Mouse (Mus musculus) cortical plate, adult 2 months (tissue): ENCODE results near the gene D930048N14Rik. TPM values are rescaled to one million over a fixed set of nuclear protein-coding genes. Genes with fewer than 3 reads are reported as not detected.
"Not testable (repeated sequence)": the region's sequence is repeated elsewhere in the genome, so short reads cannot be mapped to it uniquely, and the experiment has no call there.

ENCODE experiments used
- H3K27ac ChIP-seq: fragments of 200-500 bp; 2 replicates; pipeline ENCODE4 v1.5.1; 2012; ENCODE audit warnings: low read length, control low read depth, inconsistent platforms; ENCODE audit not compliant: insufficient read depth
- H3K4me1 ChIP-seq: fragments of 200-500 bp; 2 replicates; pipeline ENCODE4 v1.6.1; 2011; ENCODE audit warnings: low read length; ENCODE audit not compliant: control insufficient read depth, insufficient read depth
- H3K4me3 ChIP-seq: fragments of 200-500 bp; 2 replicates; pipeline ENCODE4 v1.5.1; 2011; ENCODE audit warnings: mild to moderate bottlenecking, low read length, control low read depth; ENCODE audit not compliant: insufficient read depth
- CTCF ChIP-seq: fragments of 200-500 bp; IDR thresholded peaks from 2 replicates; pipeline ENCODE4 v1.5.1; 2011; ENCODE audit warnings: mild to moderate bottlenecking, control low read depth, low read length; ENCODE audit not compliant: insufficient read depth; ENCODE audit errors: extremely low read depth
- POLR2A ChIP-seq: fragments of 200-500 bp; IDR thresholded peaks from 2 replicates; pipeline ENCODE4 v1.6.1; 2011; ENCODE audit warnings: mild to moderate bottlenecking, low read length, control low read depth; ENCODE audit not compliant: insufficient read depth; ENCODE audit errors: extremely low read depth
- polyA plus RNA-seq: library from polyadenylated mRNA; depleted of rRNA; stranded (reverse); fragments of >200 nt; gene quantifications from 2 replicates; pipeline ENCODE4 v1.2.3, GENCODE M21; 2012; rRNA removed

The D930048N14Rik gene
- 5.3 and 6.0 TPM in 2 replicates for polyA plus RNA-seq

- peak within 1 kb of the TSS; percentile 66 for H3K4me3 ChIP-seq
- H3K4me1 ChIP-seq: peaks cover 2% of the 10 kb centered on the region; the same call in 1 of the 2 replicates
- TF ChIP-seq POLR2A (no peak), CTCF (no peak)
- H3K27ac ChIP-seq: peak within 1 kb of the TSS; percentile 74
Measured at GRCm38 (mm10) chr11:51650691-51651515, at the start of gene D930048N14Rik, which contains the start of gene N4bp3. TSS of gene D930048N14Rik (plus strand) at chr11:51650954. TSS of gene N4bp3 (minus strand) at chr11:51650842.

GRCm38 (mm10) chr11:51602253-51602652 lies 48.5 kb upstream of the D930048N14Rik start:
- Histone ChIP-seq H3K27ac (no peak overlapping the region), H3K4me3 (no peak overlapping the region), H3K4me1 (peaks cover 2% of the 10 kb centered on the region)
- TF ChIP-seq CTCF: no peak
- no peak for TF ChIP-seq POLR2A

DNA sequence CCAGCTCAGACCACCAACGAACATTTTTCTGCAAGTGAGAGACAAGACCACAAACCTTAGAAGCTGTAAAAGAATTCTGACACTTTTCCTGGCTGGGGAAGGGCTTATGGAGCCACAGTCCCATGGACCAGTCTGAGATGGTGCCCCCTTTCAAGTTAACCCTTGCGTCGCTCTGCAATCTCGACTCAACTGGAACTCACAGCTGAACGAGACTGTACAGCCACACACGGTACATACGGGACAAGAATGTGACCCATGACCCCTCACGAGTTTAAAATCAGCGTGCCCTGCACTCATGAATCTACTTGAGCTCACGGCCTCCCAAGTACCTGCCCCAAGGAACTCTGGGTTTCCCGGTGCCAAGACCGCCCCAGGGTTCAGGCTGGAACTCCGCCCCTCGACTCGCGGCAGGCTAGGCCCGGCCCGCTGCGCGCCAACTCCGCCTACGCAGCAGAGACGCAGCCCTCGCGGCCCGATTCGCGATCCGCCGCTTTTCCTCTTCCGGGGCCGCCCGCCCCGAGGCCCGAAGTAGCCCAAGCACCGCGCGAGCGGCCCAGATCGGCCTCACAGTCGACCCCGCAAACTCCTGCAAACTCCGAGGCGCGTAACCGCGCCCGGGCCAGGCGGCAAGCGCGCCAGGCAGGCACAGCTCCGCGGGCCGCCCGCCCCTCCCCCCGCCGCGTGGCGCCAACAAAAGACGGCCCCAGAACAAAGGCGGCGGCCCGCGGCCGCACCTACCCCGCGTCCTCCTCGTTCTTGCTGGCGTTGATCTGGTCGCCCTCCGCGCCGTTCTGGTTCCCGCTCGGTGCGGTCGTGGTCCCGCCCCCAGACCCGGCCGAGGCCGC lies 44.9 kb upstream of the D930048N14Rik start:
- Histone ChIP-seq H3K4me1 (peaks cover 2% of the 10 kb centered on the region), H3K27ac (peak overlapping the region; percentile 82), H3K4me3 (peak overlapping the region; percentile 35)
- 0 out of 2 replicates have a peak, but pooled peaks have one; percentile 10 for TF ChIP-seq POLR2A
- TF ChIP-seq CTCF: no peak

DNA sequence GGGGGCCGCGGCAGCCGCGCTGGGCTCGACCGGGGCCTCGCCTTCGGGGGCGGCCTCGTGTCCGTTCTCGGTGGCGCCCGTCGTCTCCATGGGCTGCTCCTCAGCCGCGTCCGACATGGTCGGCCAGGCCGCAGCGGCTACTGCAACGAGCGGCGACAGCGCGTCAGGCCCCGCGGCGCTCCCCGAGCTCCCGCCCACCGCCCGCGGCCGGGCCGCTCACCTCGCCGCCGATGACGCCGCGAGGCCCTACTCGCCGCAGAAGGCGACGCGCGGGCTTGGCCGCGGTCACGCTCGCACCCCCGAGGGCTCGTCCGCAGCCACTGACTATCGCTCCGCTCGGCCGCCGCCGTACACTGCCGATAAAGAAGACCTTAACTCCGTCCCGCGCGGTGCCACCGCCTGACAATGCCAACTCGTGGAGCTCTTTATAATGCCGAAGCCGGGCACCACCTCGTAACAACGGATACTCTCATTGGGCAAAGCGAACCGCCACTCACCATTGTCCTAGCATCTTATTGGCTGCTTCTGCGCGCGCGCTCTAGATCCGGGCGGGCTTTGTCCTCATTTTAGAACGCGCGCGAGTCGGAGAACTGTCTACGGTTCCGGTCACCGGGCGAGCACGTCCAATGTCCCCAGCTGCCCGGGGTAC lies 44.2 kb upstream of the D930048N14Rik start, which contains the start of gene Hnrnpab:
Gene Hnrnpab, minus strand, starts transcription at position 401 of the 649 bp plus-strand sequence.
- H3K4me3 ChIP-seq: peak within 1 kb of the TSS; percentile 35
- peaks cover 2% of the 10 kb centered on the region for H3K4me1 ChIP-seq
- no peak for TF ChIP-seq CTCF
- TF ChIP-seq POLR2A: peak; percentile 99
- H3K27ac ChIP-seq: peak within 1 kb of the TSS; percentile 82

DNA sequence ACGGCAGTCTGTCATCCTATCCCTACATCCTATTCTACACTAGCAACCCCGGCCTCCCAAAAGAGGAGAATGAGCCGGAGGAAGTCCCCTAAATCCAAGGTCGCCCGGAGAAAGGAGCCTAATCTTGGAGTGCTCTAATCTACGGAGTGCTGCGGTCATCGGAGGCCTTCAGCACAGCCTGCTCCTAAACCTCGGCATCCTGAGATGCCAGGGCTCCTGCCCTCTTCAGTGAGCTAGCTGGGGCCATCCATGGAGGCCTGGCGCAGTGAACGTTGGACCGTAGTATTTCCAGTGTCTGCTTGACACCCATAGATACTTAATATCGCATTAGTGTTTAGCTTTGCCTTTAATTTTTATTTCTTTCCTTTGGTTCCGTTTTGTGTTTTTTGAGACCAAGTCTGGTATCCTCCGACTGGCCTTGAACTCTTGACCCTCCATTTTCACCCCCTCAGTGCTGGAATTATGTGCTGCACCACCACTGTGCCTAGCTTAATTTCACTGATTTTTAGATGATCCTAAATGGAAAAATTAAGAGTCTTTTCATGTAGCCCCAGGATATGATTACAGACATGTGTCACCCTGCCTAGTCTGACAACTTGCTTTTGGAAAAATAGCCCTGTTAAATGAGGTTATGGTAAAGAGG lies 43.5 kb upstream of the D930048N14Rik start:
- Histone ChIP-seq H3K27ac (no peak overlapping the region), H3K4me1 (peaks cover 2% of the 10 kb centered on the region; the same call in 1 of the 2 replicates), H3K4me3 (peak overlapping the region; percentile 35)
- no peak for TF ChIP-seq POLR2A
- no peak for TF ChIP-seq CTCF

GRCm38 (mm10) chr11:51609266-51609909 lies 41.4 kb upstream of the D930048N14Rik start:
- H3K27ac ChIP-seq: no peak overlapping the region
- no peak overlapping the region for H3K4me3 ChIP-seq
- TF ChIP-seq CTCF (no peak), POLR2A (no peak)
- peaks cover 2% of the 10 kb centered on the region; the same call in 1 of the 2 replicates for H3K4me1 ChIP-seq

GRCm38 (mm10) chr11:51609940-51610339 lies 40.8 kb upstream of the D930048N14Rik start:
- H3K4me1 ChIP-seq, H3K27ac ChIP-seq, H3K4me3 ChIP-seq: not testable (repeated sequence)

GRCm38 (mm10) chr11:51614256-51614655 lies 36.5 kb upstream of the D930048N14Rik start:
- Histone ChIP-seq H3K27ac (no peak overlapping the region), H3K4me1 (peaks cover 2% of the 10 kb centered on the region), H3K4me3 (no peak overlapping the region)
- TF ChIP-seq POLR2A: no peak
- no peak for TF ChIP-seq CTCF
